Mouse (Mus musculus): ENCODE data around the gene Cd200r4.
"Not testable (repeated sequence)": the region's sequence is repeated elsewhere in the genome, so short reads cannot be mapped to it uniquely, and the experiment has no call there.

Cd200r4 gene

GRCm38 (mm10) chr16:44811544-44811943, at the start of gene Cd200r4:
Gene Cd200r4, plus strand, starts transcription at chr16:44811733.
- DNase-seq, result no peak

- no peak for DNase-seq
Measured at GRCm38 (mm10) chr16:44761811-44762210, 49.7 kb upstream of the Cd200r4 start.

- no peak for DNase-seq
Measured at GRCm38 (mm10) chr16:44765555-44766319, 45.8 kb upstream of the Cd200r4 start, which contains the start of gene Cd200r1. Gene Cd200r1, plus strand, starts transcription at chr16:44765736.

- no peak for DNase-seq
Measured at GRCm38 (mm10) chr16:44766320-44766892, 45.1 kb upstream of the Cd200r4 start.

- DNase-seq, result no peak
Measured at GRCm38 (mm10) chr16:44767506-44767905, 44.0 kb upstream of the Cd200r4 start.

GRCm38 (mm10) chr16:44767967-44768366, 43.6 kb upstream of the Cd200r4 start:
- peak; percentile 12 to 51 for DNase-seq

- DNase-seq, result no peak
Measured at GRCm38 (mm10) chr16:44772577-44772976, 39.0 kb upstream of the Cd200r4 start.

- DNase-seq, result no peak
Measured at GRCm38 (mm10) chr16:44773673-44774072, 37.9 kb upstream of the Cd200r4 start.

- DNase-seq, result no peak
Measured at GRCm38 (mm10) chr16:44774201-44774600, 37.3 kb upstream of the Cd200r4 start.

GRCm38 (mm10) chr16:44778538-44779147, 32.9 kb upstream of the Cd200r4 start:
- no peak for DNase-seq

- no peak for DNase-seq
Measured at GRCm38 (mm10) chr16:44779494-44779893, 32.0 kb upstream of the Cd200r4 start.

- no peak for DNase-seq
Measured at GRCm38 (mm10) chr16:44780751-44781150, 30.8 kb upstream of the Cd200r4 start.

- DNase-seq, result no peak
Measured at GRCm38 (mm10) chr16:44786934-44787333, 24.6 kb upstream of the Cd200r4 start.

GRCm38 (mm10) chr16:44794416-44794815, 17.1 kb upstream of the Cd200r4 start:
- no peak for DNase-seq

- no peak for DNase-seq
Measured at GRCm38 (mm10) chr16:44805976-44806375, 5.6 kb upstream of the Cd200r4 start.

- not testable (repeated sequence) for DNase-seq
Measured at GRCm38 (mm10) chr16:44810223-44810622, 1.3 kb upstream of the Cd200r4 start.

- no peak for DNase-seq
Measured at GRCm38 (mm10) chr16:44812468-44813065, 1.0 kb downstream of the Cd200r4 start.

GRCm38 (mm10) chr16:44818010-44818409, 6.5 kb downstream of the Cd200r4 start:
- no peak for DNase-seq

GRCm38 (mm10) chr16:44820545-44820944, 9.0 kb downstream of the Cd200r4 start:
- DNase-seq, result no peak

GRCm38 (mm10) chr16:44832286-44832685, 20.8 kb downstream of the Cd200r4 start:
- no peak for DNase-seq

- not testable (repeated sequence) for DNase-seq
Measured at GRCm38 (mm10) chr16:44833189-44833588, 21.7 kb downstream of the Cd200r4 start.

- DNase-seq, result no peak
Measured at GRCm38 (mm10) chr16:44866797-44867196, 55.3 kb downstream of the Cd200r4 start, which contains the start of gene Cd200r2. Gene Cd200r2, plus strand, starts transcription at chr16:44867097.

GRCm38 (mm10) chr16:44875178-44875577, 63.6 kb downstream of the Cd200r4 start:
- no peak for DNase-seq

Measured in cerebellum, postnatal 10 days (tissue).